Comparison of ENCODE assay signal across 13 mouse cellular contexts in the genomic region with DNA sequence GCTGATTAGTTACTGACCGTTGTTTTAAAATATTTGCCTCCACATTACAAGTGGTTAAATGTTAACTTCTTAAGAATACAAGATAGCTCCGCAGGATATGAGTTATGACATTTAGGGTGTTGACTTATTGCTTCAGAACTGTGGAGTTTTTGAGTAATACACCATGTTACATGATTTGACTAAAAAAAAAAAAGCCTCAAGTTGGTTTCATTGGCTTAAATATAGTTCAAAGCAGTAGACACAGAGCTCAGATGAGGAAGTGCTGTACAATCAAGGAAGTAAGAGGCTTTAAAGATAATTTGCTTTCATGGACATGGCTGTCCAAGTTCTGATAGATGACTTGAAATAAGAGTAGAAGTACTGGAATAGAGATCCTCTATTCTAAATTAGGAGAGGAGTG. TPM values are rescaled to one million over a fixed set of nuclear protein-coding genes. Genes with fewer than 3 reads are reported as not detected.
DNase-seq lines count a peak whose midpoint lies in the region; ATAC-seq and TF ChIP-seq lines count a peak whose summit lies in the region.
"Had no signal": no experiment of that assay in that cellular context is flagged by ENCODE, and none has a peak within 500 bp of the region (broad histone marks: within the 10 kb centered on the region; RNA-seq: fewer than 3 reads in every experiment).

No protein-coding gene starts in this region.

- no peak for TF ChIP-seq CTCF in lung, adult 2 months (IDR thresholded peaks at IDR 0.05; ENCODE audit: insufficient read depth, low read length)

- no peak overlapping the region for H3K27ac ChIP-seq in intestine, embryonic 15.5 days
- H3K27ac ChIP-seq: limb, embryonic 10.5 days had no signal

- peaks cover 97% of the 10 kb centered on the region for H3K79me2 ChIP-seq in myocyte (ENCODE audit: control insufficient read depth, insufficient read depth)

- H3K4me2 ChIP-seq in intestine, embryonic 15.5 days (replicated peaks) = no peak overlapping the region
- peak overlapping the region; percentile 70 for H3K4me2 ChIP-seq in myocyte (ENCODE audit: low read depth)

- intact Hi-C loops in left cerebral cortex, postnatal 25 days (cut with DNase I) = no loop called here

- H3K9me3 ChIP-seq in intestine, embryonic 15.5 days = no peaks in the 10 kb centered on the region
- H3K9me3 ChIP-seq: limb, embryonic 10.5 days had no signal

- peaks cover 12% of the 10 kb centered on the region for H3K4me1 ChIP-seq in lung, adult 2 months (ENCODE audit: control insufficient read depth, insufficient read depth, low read length)
- H3K4me1 ChIP-seq in intestine, embryonic 15.5 days (replicated peaks) = peaks cover 2% of the 10 kb centered on the region; the same call in 1 of the 2 replicates
- H3K4me1 ChIP-seq: limb, embryonic 10.5 days had no signal

- peak; percentile 57 for ATAC-seq in intestine, embryonic 15.5 days

- TF ChIP-seq POLR2A in lung, adult 2 months (IDR thresholded peaks at IDR 0.05; ENCODE audit: borderline replicate concordance, extremely low read depth, low read depth, low read length) = no peak
- no peak for TF ChIP-seq POLR2A in myocyte (IDR thresholded peaks at IDR 0.05; ENCODE audit: insufficient read length, low read depth)

- WGBS in lung, adult 2 months = 20% methylated on average over 2 of the region's 2 CpGs
- WGBS in intestine, embryonic 15.5 days = 59% methylated on average over 2 of the region's 2 CpGs

- H3K9ac ChIP-seq in intestine, embryonic 15.5 days = no peak overlapping the region

- H3ac ChIP-seq in myocyte (ENCODE audit: control insufficient read depth, insufficient read length) = no peak overlapping the region

- DNase-seq in lung, adult 2 months = no peak
- no peak for DNase-seq in lung, postnatal 10 days
- DNase-seq in NIH3T3 (ENCODE audit: low read depth) = peak; percentile 25
- DNase-seq in left cerebral cortex, postnatal 25 days (ENCODE audit: low spot score in 2 of 2) = no peak
- no peak for DNase-seq in ovary, postnatal 36 days (ENCODE audit: low spot score)
- DNase-seq in right cerebral cortex, postnatal 4 days = no peak
- DNase-seq: adrenal gland, postnatal 36 days; cerebellum, postnatal 14 days; heart, postnatal 14 days; kidney, postnatal 14 days had no signal

- peak overlapping the region; percentile 49 for H3K4me3 ChIP-seq in lung, adult 2 months (replicated peaks; ENCODE audit: extremely low read depth, low read depth, low read length)
- no peak overlapping the region for H3K4me3 ChIP-seq in intestine, embryonic 15.5 days (replicated peaks)
- no peak overlapping the region for H3K4me3 ChIP-seq in myocyte
- H3K4me3 ChIP-seq: limb, embryonic 10.5 days had no signal

- H3K27me3 ChIP-seq in intestine, embryonic 15.5 days (replicated peaks) = no peaks in the 10 kb centered on the region
- no peaks in the 10 kb centered on the region for H3K27me3 ChIP-seq in myocyte (ENCODE audit: control insufficient read depth, insufficient read depth, insufficient read length)

- H3K36me3 ChIP-seq in intestine, embryonic 15.5 days = no peaks in the 10 kb centered on the region
- H3K36me3 ChIP-seq in myocyte (ENCODE audit: control insufficient read depth, insufficient read depth) = peaks cover 7% of the 10 kb centered on the region

TF ChIP-seq in myocyte, 11 proteins besides CTCF, POLR2A, EP300 and RAD21:
- TF ChIP-seq USF1 (IDR thresholded peaks at IDR 0.05; ENCODE audit: low read depth) (no peak), TCF12 (IDR thresholded peaks at IDR 0.05; ENCODE audit: insufficient read depth, poor library complexity, severe bottlenecking) (no peak), TCF3 (IDR thresholded peaks at IDR 0.05; ENCODE audit: insufficient read length, low read depth) (no peak), E2F4 (IDR thresholded peaks at IDR 0.05; ENCODE audit: insufficient read depth) (no peak), MYOG (IDR thresholded peaks at IDR 0.05; ENCODE audit: control insufficient read depth in 1 of 3, insufficient read depth in 1 of 3, insufficient read length in 2 of 3, low read depth in 2 of 3) (no peak), MYOD1 (IDR thresholded peaks at IDR 0.05; ENCODE audit: control insufficient read depth in 1 of 3, insufficient read length in 2 of 3, low read depth in 2 of 3) (no peak), REST (IDR thresholded peaks at IDR 0.05; ENCODE audit: insufficient read depth, insufficient read length) (no peak), MAX (IDR thresholded peaks at IDR 0.05; ENCODE audit: low read depth) (no peak), POLR2AphosphoS2 (IDR thresholded peaks at IDR 0.05; ENCODE audit: insufficient read length, low read depth) (no peak), SRF (IDR thresholded peaks at IDR 0.05; ENCODE audit: control insufficient read depth, insufficient read length, low read depth) (no peak), CEBPB (IDR thresholded peaks at IDR 0.05; ENCODE audit: insufficient read depth, poor library complexity, severe bottlenecking) (no peak)
TF ChIP-seq in myocyte: peak in this region for 0.

RNA-seq across cellular contexts. Expression of a gene that starts 28.4 kb away (rescaled TPM):
- polyA plus RNA-seq in lung, adult 2 months (2012; rRNA removed) = 25.2 and 44.0 TPM in 2 replicates
- 131 and 143 TPM in 2 replicates for polyA plus RNA-seq in intestine, embryonic 15.5 days (2015; fragmentation: Nextera tagmentation; extraction: Ambion mirVana)
- 23.0 TPM for polyA plus RNA-seq in myocyte (2012; fragmentation: generic; extraction: Trizol)
- total RNA-seq in left cerebral cortex, postnatal 25 days (2021) = 10 to 100 TPM; 23.5 to 26.7 TPM
